Mouse (Mus musculus): ENCODE measurements at regions not wholly inside any gene's neighbourhood (a gene's known extent, or its start where the extent isn't known, plus 50 kb on each side); places are given as distances from the start of the nearest gene placed in this dataset.
"Not testable (repeated sequence)": the region's sequence is repeated elsewhere in the genome, so short reads cannot be mapped to it uniquely, and the experiment has no call there.

DNA sequence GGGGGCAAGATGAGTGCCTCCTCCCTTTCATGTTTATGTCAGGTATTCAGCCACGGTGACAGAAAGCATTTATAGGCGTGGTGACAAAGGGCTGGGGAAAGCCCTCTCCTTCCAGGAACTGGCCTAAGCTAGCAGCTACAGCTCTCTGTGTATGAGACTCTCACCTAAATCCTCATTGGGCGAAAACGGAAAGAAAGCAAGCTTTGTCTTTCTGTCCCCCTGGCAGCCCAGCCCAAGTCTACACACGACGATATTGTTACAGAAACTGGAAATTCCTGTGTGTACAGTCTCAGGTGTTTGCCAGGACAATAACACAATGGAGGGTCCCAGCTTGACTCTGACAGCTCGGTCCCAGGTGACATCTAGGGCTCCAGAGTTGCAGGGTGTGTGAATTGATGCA is 60.0 kb downstream of the Dact2 start:
- ATAC-seq (replicated peaks; ENCODE audit: poor library complexity), result no peak

DNA sequence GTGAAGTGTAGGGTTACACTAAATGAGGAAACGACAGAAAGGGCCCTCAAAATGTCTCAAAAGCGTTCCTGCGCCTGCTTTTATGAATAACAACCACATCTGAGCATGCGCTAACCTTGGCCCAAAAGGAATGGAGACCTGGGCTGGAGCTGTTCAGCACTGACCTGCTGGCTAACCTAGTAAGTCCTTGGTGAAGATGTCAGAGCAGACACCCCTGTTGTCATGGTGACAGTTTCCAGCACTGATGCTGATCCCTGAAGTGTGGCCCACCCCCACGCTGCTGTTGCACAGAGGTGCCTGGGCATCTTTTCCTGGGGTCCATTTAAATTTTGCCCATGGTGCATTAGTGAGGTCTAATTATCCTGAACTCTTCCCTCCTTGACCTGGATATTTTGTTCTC is 62.4 kb downstream of the Dact2 start:
- no peak for ATAC-seq (replicated peaks; ENCODE audit: poor library complexity)

DNA sequence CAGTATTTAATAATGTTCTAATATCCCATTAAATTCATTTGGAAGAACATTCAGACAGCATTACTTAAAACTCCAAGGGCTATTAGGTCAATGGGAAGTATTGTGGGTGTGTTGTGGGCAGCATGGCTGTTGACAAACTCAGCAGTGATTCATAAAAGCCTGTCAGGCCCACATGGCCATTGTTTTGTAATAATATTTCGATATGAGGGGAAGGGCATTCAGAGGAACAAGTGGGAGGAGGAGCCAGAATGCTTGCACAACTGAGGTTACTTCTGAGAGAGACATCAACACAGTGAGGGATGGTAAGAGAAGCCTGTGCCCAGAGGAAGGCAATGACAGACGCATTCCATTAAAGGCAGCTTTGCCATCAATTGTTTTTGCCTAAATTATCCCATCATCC is 63.8 kb downstream of the Dact2 start:
- ATAC-seq (replicated peaks; ENCODE audit: poor library complexity), result 0 out of 2 replicates have a peak, but pooled peaks have one; percentile 20

DNA sequence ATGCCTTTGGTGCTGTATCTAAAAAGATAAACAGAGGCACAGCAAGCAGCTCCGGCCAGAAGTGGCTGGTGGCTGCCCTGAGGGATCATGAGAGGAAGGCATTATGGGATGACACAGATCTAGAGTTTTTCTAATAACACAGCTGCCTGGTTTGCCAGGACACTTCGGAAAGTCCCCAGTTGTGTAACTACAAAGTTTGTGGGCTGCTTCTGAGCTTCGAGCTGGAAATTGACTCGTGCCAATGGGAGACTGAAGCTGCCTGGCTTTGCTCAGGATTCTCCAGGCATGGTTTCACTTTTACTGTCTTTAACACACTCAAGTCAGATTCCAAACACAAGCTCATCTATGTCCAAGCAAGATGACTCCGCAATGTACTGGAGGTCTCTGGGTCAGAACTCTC is 65.2 kb downstream of the Dact2 start:
- no peak for ATAC-seq (replicated peaks; ENCODE audit: poor library complexity)

DNA sequence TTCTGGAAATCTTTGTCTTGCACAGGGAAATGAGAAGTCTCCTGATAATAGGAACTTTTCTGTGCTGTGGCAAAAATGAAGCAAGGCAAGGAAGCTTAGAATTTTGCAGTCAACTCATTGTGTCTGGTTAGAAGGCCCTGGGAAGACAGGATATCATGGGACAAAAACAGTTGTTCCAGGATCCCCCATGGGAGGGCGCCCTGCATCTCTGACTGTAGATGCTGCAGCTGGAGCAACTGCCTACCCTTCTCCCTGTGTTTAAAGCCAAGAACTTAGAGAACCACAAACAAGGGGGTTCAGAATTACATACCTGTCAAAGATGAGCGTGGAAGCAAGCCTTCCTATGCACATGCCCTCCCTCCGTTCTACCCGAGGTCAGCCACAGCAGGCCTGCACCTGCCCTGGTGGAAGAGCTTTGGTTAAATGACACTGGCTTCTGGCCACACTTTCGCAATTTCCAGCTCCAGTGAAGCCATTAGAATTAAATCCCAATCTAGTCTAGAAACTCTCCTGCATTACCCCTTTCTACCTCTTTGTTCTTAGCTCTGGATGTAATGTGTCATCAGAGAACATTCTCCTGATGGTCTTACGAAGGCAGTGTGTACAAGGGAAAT is 67.3 kb downstream of the Dact2 start:
- ATAC-seq (replicated peaks; ENCODE audit: poor library complexity), result no peak

DNA sequence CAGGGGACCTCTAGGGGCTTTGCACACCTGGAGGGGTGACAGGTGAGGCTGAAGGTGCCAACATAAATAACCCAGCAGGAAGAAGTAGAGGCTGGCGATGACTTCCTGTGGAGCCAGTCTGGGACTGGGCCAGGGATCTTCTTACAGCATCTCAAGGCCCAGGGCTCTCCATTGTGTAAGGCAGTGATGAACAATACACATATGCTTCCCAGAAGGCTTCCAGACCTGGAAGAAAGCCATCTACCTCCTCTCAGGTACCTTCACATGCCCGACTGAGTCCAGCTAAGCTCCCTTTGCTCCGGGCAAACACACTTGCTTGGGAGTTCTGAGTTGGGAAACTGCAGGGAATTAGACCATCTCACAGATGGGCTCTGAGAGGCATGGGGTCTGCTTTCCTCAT is 69.5 kb downstream of the Dact2 start:
- ATAC-seq (replicated peaks; ENCODE audit: poor library complexity), result no peak

DNA sequence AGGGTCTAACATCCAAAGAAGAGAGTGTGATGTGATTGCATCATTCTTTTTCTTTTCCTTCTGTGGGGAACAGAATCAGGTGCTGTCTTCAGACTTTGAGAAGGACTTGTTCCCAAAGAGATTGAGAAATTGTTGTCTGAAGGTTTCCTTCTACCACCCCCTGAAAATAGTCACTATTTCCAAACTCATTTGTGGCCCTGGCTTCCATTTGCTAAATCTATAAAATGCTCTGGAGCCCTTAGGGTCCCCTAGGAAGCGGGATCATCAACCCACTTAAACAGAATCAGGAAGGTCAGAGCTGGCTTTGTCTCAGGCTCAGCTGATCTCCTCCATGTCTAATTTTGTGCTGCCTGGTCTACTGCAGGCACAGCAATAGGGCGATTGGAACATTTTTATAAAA is 70.1 kb downstream of the Dact2 start:
- ATAC-seq (replicated peaks; ENCODE audit: poor library complexity), result no peak

DNA sequence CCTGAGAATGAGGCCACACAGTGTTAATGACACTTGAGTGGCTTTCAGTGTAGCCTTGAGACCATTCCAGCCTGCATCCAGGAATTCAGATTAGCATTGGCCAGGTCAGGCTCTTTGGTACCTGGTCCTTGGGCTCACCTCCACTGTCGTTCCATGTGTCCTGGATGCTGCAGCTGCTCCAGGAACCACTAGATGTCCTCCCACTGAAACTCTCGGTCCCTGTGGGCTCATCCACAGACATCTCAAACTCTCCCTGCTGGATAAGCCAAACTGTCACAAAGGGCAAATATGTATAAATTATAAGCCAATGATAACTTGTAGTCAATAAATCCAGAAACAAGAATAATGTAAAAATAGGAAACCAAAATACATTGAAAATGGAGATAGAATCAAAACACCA is 67.7 kb upstream of the Gm7358 start:
- ATAC-seq (replicated peaks; ENCODE audit: poor library complexity), result not testable (repeated sequence)

DNA sequence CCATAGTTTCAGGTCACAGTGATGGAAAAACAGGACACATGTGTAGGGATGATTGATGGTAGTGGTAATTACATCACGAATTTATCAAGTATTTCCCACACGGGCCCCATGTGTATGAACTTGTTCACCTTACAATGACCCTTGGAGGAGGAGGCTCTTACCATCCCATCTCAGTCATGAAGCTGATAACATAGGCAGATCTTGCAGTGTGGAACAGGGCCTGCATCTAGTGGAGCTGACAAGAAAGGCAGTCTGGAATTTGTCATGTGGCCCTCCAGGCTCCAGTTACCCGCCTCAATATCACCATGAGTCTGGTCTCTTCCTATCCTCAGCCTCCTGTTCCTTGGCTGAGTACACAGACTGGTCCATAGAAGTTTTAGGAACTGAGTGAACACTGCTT is 59.5 kb upstream of the Gm7358 start:
- ATAC-seq (replicated peaks; ENCODE audit: poor library complexity), result no peak

DNA sequence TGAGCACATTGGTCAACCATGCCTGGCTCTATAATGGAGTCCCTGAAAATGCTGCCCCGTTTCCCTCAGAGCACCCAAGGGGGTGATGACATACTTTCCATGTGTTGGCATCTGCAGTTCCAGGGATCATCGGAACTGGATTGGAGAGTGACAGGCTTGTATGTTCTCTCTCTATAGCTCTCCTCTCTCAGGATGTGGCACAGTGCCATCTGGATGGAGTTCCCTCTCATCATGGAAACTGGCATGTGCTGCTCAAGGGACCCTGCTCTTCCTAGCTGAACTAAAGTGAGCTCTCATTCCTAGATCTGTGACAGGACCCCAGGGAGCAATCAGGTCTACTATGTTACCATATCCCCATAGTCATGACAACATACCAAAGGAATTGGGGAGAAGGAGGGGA is 56.9 kb upstream of the Gm7358 start:
- ATAC-seq (replicated peaks; ENCODE audit: poor library complexity), result no peak

DNA sequence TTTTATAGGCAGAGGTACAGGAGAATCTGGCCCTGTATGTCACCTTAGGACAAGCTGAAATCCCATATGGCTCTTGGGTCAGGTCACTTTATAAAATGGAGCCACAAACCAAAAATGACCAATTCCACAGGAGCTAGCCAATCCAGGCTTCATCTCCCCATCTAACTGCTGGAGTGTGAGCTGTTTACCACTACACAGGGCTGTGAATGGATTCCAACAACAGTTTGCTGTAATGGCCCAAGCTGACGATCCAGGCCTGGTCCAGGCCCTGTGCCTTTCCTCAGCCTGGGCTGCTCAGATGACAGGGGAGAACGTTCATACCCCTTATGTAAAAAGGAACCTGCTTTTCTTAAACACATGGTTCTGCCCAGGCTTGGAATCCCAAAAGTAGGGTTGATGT is 55.5 kb upstream of the Gm7358 start:
- no peak for ATAC-seq (replicated peaks; ENCODE audit: poor library complexity)

DNA sequence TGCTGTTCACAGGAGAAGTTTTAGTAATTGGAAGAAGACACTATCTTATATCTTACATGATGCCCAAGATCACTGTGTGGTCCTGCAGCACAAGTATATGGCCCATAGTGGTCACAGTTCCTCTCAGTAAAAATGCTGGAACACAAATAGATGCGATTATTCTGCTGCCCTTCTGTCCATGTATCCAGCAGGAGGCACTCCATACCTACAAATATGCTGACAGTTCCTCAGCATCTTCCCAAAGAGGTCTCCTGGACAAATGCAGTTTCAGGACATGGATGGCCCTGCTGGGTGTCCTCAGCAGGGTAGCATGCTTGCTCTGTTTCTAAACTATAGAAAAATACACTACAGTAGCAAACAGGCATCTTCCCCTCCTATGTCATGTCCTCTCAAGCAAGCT is 52.4 kb upstream of the Gm7358 start:
- ATAC-seq (replicated peaks; ENCODE audit: poor library complexity), result not testable (repeated sequence)

All from megakaryocyte progenitor cell, adult 5-6 weeks (primary cell).